Mouse (Mus musculus) G1E (cell line): ENCODE data around the gene Ncor2. TPM values are rescaled to one million over a fixed set of nuclear protein-coding genes. Genes with fewer than 3 reads are reported as not detected.

Experiments used
- ATAC-seq: 2 replicates; pipeline ENCODE4 v1.8.0; 2016; ENCODE audit warnings: mild to moderate bottlenecking; ENCODE audit not compliant: insufficient number of reproducible peaks, poor library complexity, low FRiP score, severe bottlenecking; ENCODE audit errors: extremely low read depth
- DNase-seq: peaks from one replicate; pipeline ENCODE4 v3.0.0; 2012; ENCODE audit warnings: low spot score
- H3K27me3 ChIP-seq: 2 replicates; pipeline ENCODE4 v1.6.1; 2012; ENCODE audit warnings: mild to moderate bottlenecking, low read length, inconsistent platforms; ENCODE audit not compliant: insufficient read depth
- H3K36me3 ChIP-seq: replicated peaks from 2 replicates; pipeline ENCODE3; 2012; ENCODE audit warnings: mild to moderate bottlenecking, inconsistent platforms
- H3K4me1 ChIP-seq: 2 replicates; pipeline ENCODE4 v1.6.1; 2012; ENCODE audit warnings: low read depth, low read length, inconsistent platforms, mixed read lengths; ENCODE audit not compliant: insufficient read depth
- H3K4me3 ChIP-seq: 2 replicates; pipeline ENCODE4 v1.5.1; 2012; ENCODE audit warnings: low read depth, mild to moderate bottlenecking, inconsistent platforms, low read length, moderate library complexity, mixed read lengths
- H3K9me3 ChIP-seq: replicated peaks from 2 replicates; pipeline ENCODE4 v1.6.1; 2012; ENCODE audit warnings: inconsistent platforms
- CTCF ChIP-seq: IDR thresholded peaks from 2 replicates; pipeline ENCODE4 v1.5.1; 2012; ENCODE audit warnings: low read depth, low read length, inconsistent platforms, mixed read lengths
- GATA1 ChIP-seq: IDR thresholded peaks from 2 replicates; pipeline ENCODE4 v1.6.1; 2012; ENCODE audit warnings: borderline replicate concordance, low read length, inconsistent platforms, mixed read lengths
- GATA2 ChIP-seq: IDR thresholded peaks from 2 replicates; pipeline ENCODE4 v1.6.1; 2012; ENCODE audit warnings: low read depth, low read length, inconsistent platforms, borderline replicate concordance
- POLR2AphosphoS5 ChIP-seq: IDR thresholded peaks from 2 replicates; pipeline ENCODE4 v1.6.1; 2012; ENCODE audit warnings: low read depth, low read length, inconsistent platforms; ENCODE audit not compliant: insufficient replicate concordance
- TAL1 ChIP-seq: conservative IDR thresholded peaks from 2 replicates; pipeline ENCODE4 v1.6.1; 2012; ENCODE audit warnings: low read depth, low read length, inconsistent platforms, mixed read lengths
- polyA plus RNA-seq: library from polyadenylated mRNA; stranded (reverse); fragments of >175 nt; gene quantifications from 2 replicates; pipeline ENCODE4 v1.2.3, GENCODE M21; 2012
- total RNA-seq, 2 experiments: library from RNA; stranded (forward) in 1 of 2; stranded (reverse) in 1 of 2; fragments of 200-1000 nt in 1 of 2; fragments of >200 nt in 1 of 2; fragmentation: Nextera tagmentation in 1 of 2; gene quantifications; 2 replicates each; pipeline ENCODE4 v1.2.3; 2014 to 2017

The Ncor2 gene
- total and polyA plus RNA-seq, 3 experiments: 0.09 TPM; not detected in 2

DNA sequence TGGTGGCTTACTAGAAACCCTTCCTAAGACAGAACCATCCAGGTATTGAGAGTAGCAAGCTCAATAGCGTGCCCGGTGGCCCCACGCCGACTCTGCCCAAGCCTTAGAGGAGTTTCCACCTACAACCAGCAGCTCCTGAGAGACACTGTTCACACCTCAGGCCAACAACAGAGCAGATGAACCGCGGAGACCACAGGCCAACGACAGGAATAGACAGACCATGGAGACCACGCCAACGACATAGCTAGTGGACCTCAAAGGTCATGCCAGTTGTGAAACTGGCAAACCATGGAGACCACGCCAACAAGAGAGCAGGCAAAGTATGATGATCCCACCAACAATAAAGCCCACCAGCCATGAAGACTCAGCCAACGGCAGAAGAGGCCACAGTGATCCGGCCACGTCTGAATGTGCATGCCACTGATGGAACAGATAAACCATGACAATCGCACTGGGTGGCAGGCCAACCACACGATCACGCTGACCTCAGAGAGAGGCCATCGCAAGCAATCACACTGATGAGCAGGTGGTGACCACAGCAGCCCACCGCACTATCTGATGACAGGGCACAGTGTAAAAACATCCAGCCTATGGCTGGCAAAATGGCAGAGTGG lies 41.2 kb downstream of the Ncor2 start:
- no peak for TF ChIP-seq POLR2AphosphoS5
- TF ChIP-seq TAL1: no peak
- no peak for TF ChIP-seq CTCF
- TF ChIP-seq GATA1: no peak
- TF ChIP-seq GATA2: no peak
- no peaks in the 10 kb centered on the region for H3K27me3 ChIP-seq
- no peak overlapping the region for H3K4me3 ChIP-seq
- ATAC-seq (no peak), DNase-seq (no peak)
- no peaks in the 10 kb centered on the region for H3K4me1 ChIP-seq
- peaks cover 94% of the 10 kb centered on the region for H3K9me3 ChIP-seq
- H3K36me3 ChIP-seq: no peaks in the 10 kb centered on the region

DNA sequence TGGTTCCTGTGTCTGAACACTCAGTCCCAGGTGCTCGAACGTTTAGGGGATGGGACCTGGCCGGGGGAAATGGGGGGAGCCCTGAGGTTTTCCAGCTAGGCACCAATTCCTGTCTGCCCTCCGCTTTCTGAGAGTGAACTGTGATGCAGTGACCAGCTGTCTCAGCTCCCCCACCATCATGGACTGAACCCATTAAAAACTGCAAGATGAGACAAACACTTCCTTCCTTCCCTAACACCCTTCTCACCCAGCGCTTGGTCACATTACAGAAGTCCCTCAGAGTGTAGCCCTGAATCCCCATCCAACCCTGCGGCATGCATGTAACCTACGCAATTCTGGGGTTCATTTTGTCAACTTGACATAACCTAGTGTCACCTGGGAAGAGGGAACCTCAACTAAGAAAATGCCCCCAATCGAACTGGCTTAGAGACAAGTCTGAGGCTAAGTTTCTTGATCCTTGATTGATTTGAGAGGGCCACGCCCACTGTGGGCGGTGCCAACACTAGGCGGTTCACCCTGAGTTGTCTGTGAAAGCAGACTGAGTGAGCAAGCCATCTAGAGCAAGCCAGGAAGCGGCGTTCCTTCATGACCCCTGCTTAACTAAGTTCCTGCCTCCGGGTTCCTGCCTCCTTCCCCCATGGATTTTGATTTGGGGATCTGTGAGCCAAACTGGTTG lies 41.9 kb downstream of the Ncor2 start:
- Histone ChIP-seq H3K9me3 (peaks cover 95% of the 10 kb centered on the region), H3K4me3 (no peak overlapping the region), H3K27me3 (no peaks in the 10 kb centered on the region), H3K4me1 (no peaks in the 10 kb centered on the region), H3K36me3 (no peaks in the 10 kb centered on the region)
- no peak for ATAC-seq
- DNase-seq: no peak
- TF ChIP-seq CTCF (no peak), POLR2AphosphoS5 (no peak), GATA1 (no peak), TAL1 (no peak), GATA2 (no peak)

DNA sequence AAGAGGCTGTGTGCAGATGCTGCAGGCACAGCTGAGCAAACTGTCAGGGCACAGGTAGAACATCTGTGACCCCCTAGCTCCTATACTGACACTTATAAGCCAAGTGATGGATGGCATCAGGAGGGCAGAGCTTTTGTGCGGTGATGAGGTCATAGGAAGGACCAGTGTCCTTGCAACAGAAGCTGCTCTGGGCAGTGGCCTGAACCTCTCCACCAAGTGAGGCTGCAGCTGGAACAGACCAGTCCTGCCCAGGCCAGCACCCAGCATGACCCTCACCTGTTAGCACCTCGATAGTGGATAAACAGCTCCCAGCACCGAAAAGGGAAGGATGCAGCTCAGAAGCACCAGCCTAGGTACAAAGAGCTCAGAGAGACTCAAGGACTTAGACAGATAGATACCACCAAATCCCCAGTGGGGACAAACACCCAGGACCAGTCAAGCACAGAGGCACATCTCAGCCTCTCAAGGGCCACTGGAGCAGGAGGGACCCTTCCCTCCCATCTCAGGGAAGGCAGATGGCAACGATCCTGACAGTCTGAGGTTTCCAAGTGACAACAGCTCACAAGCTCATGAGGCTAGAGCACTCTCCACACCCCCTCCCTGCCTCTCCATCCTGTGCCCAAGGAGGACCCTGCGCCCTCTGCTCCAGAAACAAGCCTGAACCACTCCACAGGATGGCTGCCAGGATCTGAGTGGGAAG lies 42.6 kb downstream of the Ncor2 start:
- H3K4me1 ChIP-seq: no peaks in the 10 kb centered on the region
- H3K27me3 ChIP-seq: no peaks in the 10 kb centered on the region
- no peak overlapping the region for H3K4me3 ChIP-seq
- H3K9me3 ChIP-seq: peaks cover 95% of the 10 kb centered on the region
- no peak for DNase-seq
- H3K36me3 ChIP-seq: no peaks in the 10 kb centered on the region
- no peak for TF ChIP-seq CTCF
- TF ChIP-seq POLR2AphosphoS5: no peak
- no peak for TF ChIP-seq GATA1
- TF ChIP-seq GATA2: no peak
- TF ChIP-seq TAL1: no peak
- ATAC-seq: no peak

DNA sequence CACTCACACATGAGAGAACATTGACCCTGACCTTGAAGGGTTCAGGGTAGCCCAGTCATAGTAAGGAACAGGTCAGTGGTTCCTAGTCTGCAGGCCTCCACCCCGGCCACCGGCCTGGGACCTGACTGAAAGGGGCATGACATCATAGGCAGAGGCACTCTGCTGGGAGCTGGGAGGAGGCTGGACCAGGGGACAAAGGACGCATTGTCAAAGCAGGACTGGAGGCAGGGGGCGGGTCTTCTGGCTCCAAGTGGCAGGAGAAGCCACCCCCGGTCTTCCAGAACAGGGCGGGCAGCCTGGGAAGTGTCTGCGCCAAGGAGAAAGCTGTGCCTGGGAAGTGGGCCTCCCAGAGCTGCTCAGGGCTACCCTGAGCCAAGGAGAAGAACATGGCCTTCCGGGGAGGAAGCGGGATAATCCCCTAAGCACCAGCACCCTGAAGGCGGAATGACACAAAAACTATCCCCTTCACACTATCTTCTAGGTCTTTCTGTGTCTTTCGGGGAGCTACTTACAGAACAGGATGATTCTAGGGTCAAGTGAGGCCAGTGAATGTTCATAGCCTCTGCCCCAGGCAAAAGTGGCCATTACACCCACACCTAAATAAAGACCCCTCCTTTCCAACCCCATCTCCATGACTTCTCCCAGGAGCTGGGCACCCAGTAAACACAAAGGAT lies 44.1 kb downstream of the Ncor2 start:
- Histone ChIP-seq H3K4me3 (no peak overlapping the region; the same call in 1 of the 2 replicates), H3K27me3 (no peaks in the 10 kb centered on the region), H3K36me3 (no peaks in the 10 kb centered on the region), H3K4me1 (no peaks in the 10 kb centered on the region), H3K9me3 (peaks cover 94% of the 10 kb centered on the region)
- no peak for TF ChIP-seq CTCF
- TF ChIP-seq POLR2AphosphoS5: no peak
- no peak for TF ChIP-seq TAL1
- TF ChIP-seq GATA2: no peak
- no peak for TF ChIP-seq GATA1
- DNase-seq (no peak), ATAC-seq (no peak)

DNA sequence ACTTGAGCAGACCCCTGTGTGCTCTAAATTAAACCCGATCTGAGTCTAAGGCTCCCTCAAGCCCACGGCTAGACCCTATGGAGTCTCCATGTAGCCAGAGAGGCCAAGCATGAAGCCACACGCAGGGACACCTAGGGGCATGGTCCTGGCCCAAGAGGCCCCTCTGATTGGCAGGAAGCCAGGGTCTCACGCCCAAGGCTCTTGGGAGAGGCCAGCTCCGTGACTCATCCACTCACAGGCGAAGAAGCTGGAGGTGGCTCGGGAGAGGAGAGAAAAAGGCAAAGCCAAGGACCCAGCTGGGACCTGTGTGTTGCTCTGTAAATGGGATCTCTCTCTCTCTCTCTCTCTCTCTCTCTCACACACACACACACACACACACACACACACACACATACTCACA lies 44.6 kb downstream of the Ncor2 start:
- no peak for ATAC-seq
- Histone ChIP-seq H3K9me3 (peaks cover 93% of the 10 kb centered on the region), H3K27me3 (no peaks in the 10 kb centered on the region), H3K36me3 (no peaks in the 10 kb centered on the region), H3K4me3 (no peak overlapping the region), H3K4me1 (no peaks in the 10 kb centered on the region)
- TF ChIP-seq TAL1 (no peak), POLR2AphosphoS5 (no peak)
- DNase-seq: no peak

DNA sequence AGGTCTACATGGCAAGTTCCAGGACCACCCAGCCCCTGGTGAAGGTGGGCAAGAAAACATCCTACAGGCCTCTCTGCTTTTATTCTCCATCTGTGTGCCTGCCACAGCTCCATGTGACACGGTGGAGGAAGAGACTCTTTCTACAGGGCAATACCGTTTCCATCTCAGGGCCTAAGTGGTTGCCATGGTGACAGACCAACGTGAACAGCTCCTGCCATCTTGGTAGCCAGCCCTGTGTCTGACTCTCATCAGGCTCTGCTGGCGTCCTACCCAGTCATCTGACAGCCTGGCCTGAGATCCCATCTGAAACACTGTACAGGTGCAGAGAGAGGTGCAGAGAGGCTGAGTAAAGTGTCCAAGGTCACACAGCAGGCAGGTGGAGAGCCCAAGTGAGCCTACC lies 45.4 kb downstream of the Ncor2 start:
- TF ChIP-seq TAL1 (no peak), POLR2AphosphoS5 (no peak)
- Histone ChIP-seq H3K4me3 (no peak overlapping the region), H3K36me3 (no peaks in the 10 kb centered on the region), H3K27me3 (no peaks in the 10 kb centered on the region), H3K9me3 (peaks cover 93% of the 10 kb centered on the region), H3K4me1 (no peaks in the 10 kb centered on the region)
- DNase-seq (no peak), ATAC-seq (no peak)
